Mouse (Mus musculus) midbrain, postnatal 0 days (tissue): Measurements from ENCODE around the gene Nav2. TPM values are rescaled to one million over a fixed set of nuclear protein-coding genes. Genes with fewer than 3 reads are reported as not detected.

Experiments
- ATAC-seq: fragments of 200-750 bp; cut with Nextera tagmentation; 2 replicates; pipeline ENCODE4 v1.8.0; 2017; ENCODE audit warnings: moderate number of reproducible peaks, mild to moderate bottlenecking, moderate TSS enrichment, moderate library complexity; ENCODE audit not compliant: low FRiP score
- DNase-seq: peaks from one replicate; pipeline ENCODE4 v3.0.0-alpha.2; 2015; ENCODE audit warnings: low spot score
- H3K27ac ChIP-seq: fragments of 300-500 bp; sonication (generic); 2 replicates; pipeline ENCODE4 v1.5.1; 2014; ENCODE audit warnings: low read depth, mild to moderate bottlenecking, low read length, mixed read lengths
- H3K27me3 ChIP-seq: fragments of 300-500 bp; sonication (generic); 2 replicates; pipeline ENCODE4 v1.6.1; 2014; ENCODE audit warnings: low read length, control low read depth, mixed read lengths; ENCODE audit not compliant: insufficient read depth
- H3K36me3 ChIP-seq: fragments of 300-500 bp; sonication (generic); 2 replicates; pipeline ENCODE4 v1.6.1; 2014; ENCODE audit warnings: low read length, control low read depth, mixed read lengths; ENCODE audit not compliant: insufficient read depth
- H3K4me1 ChIP-seq: fragments of 300-500 bp; sonication (generic); 2 replicates; pipeline ENCODE4 v1.6.1; 2014; ENCODE audit warnings: mild to moderate bottlenecking, control low read depth, antibody characterized with exemption, low read length, mixed read lengths; ENCODE audit not compliant: insufficient read depth
- H3K4me2 ChIP-seq: fragments of 300-500 bp; sonication (generic); 2 replicates; pipeline ENCODE4 v1.6.1; 2014; ENCODE audit warnings: low read depth, mild to moderate bottlenecking, low read length, mixed read lengths; ENCODE audit not compliant: poor library complexity, severe bottlenecking
- H3K4me3 ChIP-seq: fragments of 300-500 bp; sonication (generic); 2 replicates; pipeline ENCODE4 v1.5.1; 2014; ENCODE audit warnings: low read depth, mild to moderate bottlenecking, low read length, moderate library complexity
- H3K9ac ChIP-seq: fragments of 300-500 bp; sonication (generic); replicated peaks from 2 replicates; pipeline ENCODE4 v1.6.1; 2014; ENCODE audit warnings: mild to moderate bottlenecking, low read length, moderate library complexity, mixed read lengths; ENCODE audit not compliant: poor library complexity, severe bottlenecking
- H3K9me3 ChIP-seq: fragments of 300-500 bp; sonication (generic); 2 replicates; pipeline ENCODE4 v1.6.1; 2016; ENCODE audit warnings: low read length, control low read depth
- CTCF ChIP-seq: IDR thresholded peaks from 2 replicates; pipeline ENCODE4 v1.5.1; 2016; ENCODE audit warnings: antibody characterized with exemption, mild to moderate bottlenecking
- WGBS: fragments of 180-500 bp; shearing (Covaris S2); extraction: QIAGEN DNeasy Blood & Tissue Kit; methylation state at CpG from one replicate; pipeline ENCODE4 v1.1.7; 2014; 5-methylcytosine and 5-hydroxymethylcytosine counted together
- polyA plus RNA-seq: library from polyadenylated mRNA; unstranded; fragments of >200 nt; fragmentation: Nextera tagmentation; extraction: Ambion mirVana; gene quantifications from 2 replicates; pipeline ENCODE4 v1.2.1, GENCODE M21; 2015
- total RNA-seq: library from RNA; depleted of rRNA; stranded (reverse); fragments of >200 nt; gene quantifications from 2 replicates; pipeline ENCODE4 v1.2.3, GENCODE M21; 2014

The Nav2 gene
- total and polyA plus RNA-seq, 2 experiments from 2014 or later, result 18.3 to 53.8 TPM

GRCm38 (mm10) chr7:49252902-49253301, 344.4 kb downstream of the Nav2 start:
- Histone ChIP-seq H3K9ac (no peak overlapping the region), H3K27me3 (no peaks in the 10 kb centered on the region; the same call in 1 of the 2 replicates), H3K4me2 (no peak overlapping the region), H3K4me1 (peaks cover 5% of the 10 kb centered on the region; the same call in 1 of the 2 replicates), H3K9me3 (no peaks in the 10 kb centered on the region), H3K4me3 (no peak overlapping the region), H3K27ac (no peak overlapping the region), H3K36me3 (no peaks in the 10 kb centered on the region)
- DNase-seq, result no peak
- ATAC-seq, result no peak
- 63% methylated on average over 6 of the region's 6 CpGs for WGBS
- TF ChIP-seq CTCF, result no peak

DNA sequence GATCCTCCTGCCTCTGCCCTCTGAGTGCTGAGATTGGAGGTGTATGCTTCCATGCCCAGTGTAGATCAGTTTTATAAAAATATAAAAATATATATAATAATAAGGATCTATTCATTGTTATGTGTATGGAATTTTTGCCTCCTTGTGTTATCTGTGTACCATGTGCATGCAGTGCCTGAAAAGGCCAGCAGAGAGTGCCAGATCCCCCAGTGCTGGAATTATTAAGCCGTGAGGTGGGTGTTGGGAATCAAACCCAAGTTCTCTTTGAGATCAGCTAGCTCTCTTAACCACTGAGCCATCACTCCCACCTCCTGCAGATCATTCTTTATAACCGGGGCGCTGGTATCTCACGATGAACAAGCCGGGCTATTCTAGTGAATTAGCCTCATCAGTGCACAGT, 346.5 kb downstream of the Nav2 start:
- no peak overlapping the region for H3K27ac ChIP-seq
- no peak overlapping the region for H3K4me2 ChIP-seq
- H3K9ac ChIP-seq, result no peak overlapping the region
- peak; percentile 58 for TF ChIP-seq CTCF
- peaks cover 6% of the 10 kb centered on the region; the same call in 1 of the 2 replicates for H3K4me1 ChIP-seq
- WGBS, result 95% methylated on average over 5 of the region's 5 CpGs
- ATAC-seq (no peak), DNase-seq (no peak)
- no peak overlapping the region for H3K4me3 ChIP-seq
- H3K27me3 ChIP-seq, result no peaks in the 10 kb centered on the region; the same call in 1 of the 2 replicates
- H3K36me3 ChIP-seq, result no peaks in the 10 kb centered on the region
- H3K9me3 ChIP-seq, result no peaks in the 10 kb centered on the region

GRCm38 (mm10) chr7:49257234-49257906, 348.9 kb downstream of the Nav2 start:
- Histone ChIP-seq H3K4me2 (no peak overlapping the region), H3K27me3 (no peaks in the 10 kb centered on the region; the same call in 1 of the 2 replicates), H3K4me3 (no peak overlapping the region), H3K9ac (no peak overlapping the region), H3K36me3 (no peaks in the 10 kb centered on the region), H3K9me3 (no peaks in the 10 kb centered on the region), H3K4me1 (peaks cover 9% of the 10 kb centered on the region), H3K27ac (no peak overlapping the region)
- no peak for TF ChIP-seq CTCF
- 79% methylated on average over 13 of the region's 13 CpGs for WGBS
- ATAC-seq (no peak), DNase-seq (no peak)

DNA sequence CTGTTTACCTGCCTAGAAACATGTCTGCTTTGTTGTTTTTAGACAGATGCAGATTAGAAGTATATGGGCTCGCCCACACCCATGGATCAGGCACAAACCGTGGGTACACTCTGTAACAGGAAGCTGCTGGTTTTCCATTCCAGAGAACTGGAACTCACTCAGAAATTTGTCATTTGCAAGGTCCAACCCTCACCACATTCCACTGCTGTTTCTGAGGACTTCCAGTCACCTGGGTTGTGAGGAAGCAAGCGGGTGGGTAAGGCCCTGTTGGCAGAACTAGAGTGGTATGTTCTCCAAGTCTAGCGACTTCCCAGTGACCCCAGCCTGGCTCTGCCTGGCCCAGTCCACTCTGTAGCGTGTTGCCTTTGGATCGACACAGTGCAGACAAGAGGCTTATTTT, 349.6 kb downstream of the Nav2 start:
- no peak overlapping the region for H3K9ac ChIP-seq
- TF ChIP-seq CTCF, result no peak
- H3K36me3 ChIP-seq, result no peaks in the 10 kb centered on the region
- WGBS, result 91% methylated on average over 6 of the region's 6 CpGs
- H3K27me3 ChIP-seq, result no peaks in the 10 kb centered on the region
- peaks cover 9% of the 10 kb centered on the region for H3K4me1 ChIP-seq
- H3K9me3 ChIP-seq, result no peaks in the 10 kb centered on the region
- DNase-seq (no peak), ATAC-seq (no peak)
- H3K4me3 ChIP-seq, result no peak overlapping the region
- H3K27ac ChIP-seq, result no peak overlapping the region
- no peak overlapping the region for H3K4me2 ChIP-seq

DNA sequence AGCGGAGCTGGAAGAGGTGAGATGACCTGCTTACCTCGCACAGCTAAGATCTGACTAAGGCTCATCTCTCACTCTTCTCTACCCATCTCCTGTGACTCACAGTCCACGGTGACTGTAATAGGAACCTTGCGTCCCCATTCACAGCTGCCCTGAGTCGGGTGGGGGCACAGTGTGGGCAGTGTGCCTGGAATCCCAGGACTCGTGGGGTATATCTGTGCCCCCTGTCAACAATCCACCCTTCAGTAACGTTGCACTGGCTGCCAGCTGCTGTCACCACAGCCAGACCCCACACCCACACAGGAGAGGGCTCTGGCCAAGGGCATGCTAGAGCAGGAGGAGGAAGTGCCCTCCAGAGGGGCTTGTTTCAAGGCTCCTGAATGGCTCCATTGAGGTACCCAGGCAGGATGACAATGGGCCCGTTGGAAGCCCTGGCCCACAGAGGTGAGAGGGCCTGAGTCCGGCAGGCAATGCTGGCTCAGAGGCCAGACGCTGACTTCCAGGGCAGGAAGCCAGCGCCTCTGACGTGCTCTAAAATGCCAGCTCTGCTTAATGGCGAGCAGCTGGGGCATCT, 353.5 kb downstream of the Nav2 start:
- H3K9ac ChIP-seq, result no peak overlapping the region
- peaks cover 9% of the 10 kb centered on the region for H3K4me1 ChIP-seq
- no peak for TF ChIP-seq CTCF
- DNase-seq (peak; percentile 82), ATAC-seq (peak; percentile 49; the same call in 1 of the 2 replicates)
- no peaks in the 10 kb centered on the region for H3K36me3 ChIP-seq
- no peak overlapping the region for H3K4me3 ChIP-seq
- H3K9me3 ChIP-seq, result no peaks in the 10 kb centered on the region
- 68% methylated on average over 13 of the region's 13 CpGs for WGBS
- no peaks in the 10 kb centered on the region for H3K27me3 ChIP-seq
- no peak overlapping the region for H3K4me2 ChIP-seq
- no peak overlapping the region for H3K27ac ChIP-seq

DNA sequence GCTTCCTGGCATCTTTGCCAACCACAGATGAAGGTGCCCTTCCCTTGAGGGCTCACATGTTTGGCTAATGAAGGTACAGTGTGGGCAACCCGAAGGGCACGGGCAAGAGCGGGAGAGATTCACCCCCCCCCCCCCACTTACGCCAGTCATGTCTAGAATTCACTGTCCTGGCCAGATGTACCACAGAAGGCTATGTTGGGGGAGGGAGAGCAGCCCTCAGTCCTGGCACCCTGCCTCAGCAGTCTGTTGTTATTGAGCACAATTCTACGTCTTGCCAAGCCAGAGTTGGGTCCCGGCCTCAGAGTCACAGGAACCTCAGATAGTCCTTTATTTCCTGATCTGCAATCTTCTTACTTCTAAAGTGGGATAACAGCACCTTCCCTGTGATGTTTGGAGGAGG, 357.9 kb downstream of the Nav2 start:
- TF ChIP-seq CTCF, result no peak
- Histone ChIP-seq H3K36me3 (no peaks in the 10 kb centered on the region), H3K27me3 (no peaks in the 10 kb centered on the region), H3K9me3 (no peaks in the 10 kb centered on the region), H3K27ac (no peak overlapping the region), H3K4me1 (peaks cover 6% of the 10 kb centered on the region), H3K4me3 (no peak overlapping the region), H3K9ac (no peak overlapping the region), H3K4me2 (no peak overlapping the region)
- 81% methylated on average over 6 of the region's 6 CpGs for WGBS
- ATAC-seq, result no peak
- peak; percentile 73 for DNase-seq
